Mouse (Mus musculus): ENCODE results near the gene Krr1. TPM values are rescaled to one million over a fixed set of nuclear protein-coding genes. Genes with fewer than 3 reads are reported as not detected.

Gene Krr1
- polyA plus RNA-seq, 1 experiment from 2014 or later: 41.5 TPM

Other genes starting within 250 kb of the Krr1 start
- gene Glipr1, start 30.0 kb downstream of the Krr1 start, polyA plus RNA-seq (2015; fragmentation: Nextera tagmentation; extraction: Ambion mirVana): 0.39 and 0.57 TPM in 2 replicates
- 0.26 and 0.33 TPM in 2 replicates for gene Glipr1l1, start 87.5 kb downstream of the Krr1 start, polyA plus RNA-seq (2015; fragmentation: Nextera tagmentation; extraction: Ambion mirVana)
- gene Glipr1l2, start 110.7 kb downstream of the Krr1 start, polyA plus RNA-seq (2015; fragmentation: Nextera tagmentation; extraction: Ambion mirVana): not detected in 2 replicates
- 0.45 and 0.86 TPM in 2 replicates for gene Glipr1l3, start 187.7 kb downstream of the Krr1 start, polyA plus RNA-seq (2015; fragmentation: Nextera tagmentation; extraction: Ambion mirVana)
- 0.47 and 0.58 TPM in 2 replicates for gene Caps2, start 191.0 kb downstream of the Krr1 start, polyA plus RNA-seq (2015; fragmentation: Nextera tagmentation; extraction: Ambion mirVana)

Data from midbrain, embryonic 15.5 days (tissue).